Mouse (Mus musculus): ENCODE results near the gene Olfm4.

DNA sequence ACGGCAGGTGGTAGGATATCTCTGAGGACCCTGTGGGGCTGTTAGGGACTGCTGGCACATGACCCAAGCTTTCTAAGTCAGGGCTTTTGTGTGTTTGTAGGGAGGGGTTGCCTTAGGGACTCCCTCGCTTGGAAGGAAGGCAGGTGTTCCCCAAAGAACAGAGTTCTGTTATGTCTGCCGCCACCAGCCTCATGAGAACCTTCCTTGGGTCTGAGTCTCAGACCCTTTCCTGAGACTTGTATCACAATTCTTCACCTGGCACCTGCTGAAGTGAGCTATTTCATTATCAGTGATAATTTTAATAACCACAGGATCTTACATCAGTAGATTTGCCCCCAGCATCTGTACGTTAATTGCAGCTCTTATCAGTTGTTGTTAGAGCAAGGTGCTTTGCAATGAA lies 2.4 kb upstream of the Olfm4 start:
- no peak for TF ChIP-seq CTCF (IDR thresholded peaks at IDR 0.05; ENCODE audit: insufficient read depth, low read depth, low read length)
- no peak for TF ChIP-seq POLR2A (IDR thresholded peaks at IDR 0.05; ENCODE audit: insufficient read depth, low read depth, low read length)

Data from olfactory bulb, adult 2 months (tissue).